Mouse (Mus musculus) adrenal gland (tissue): Measurements from ENCODE around the gene Olfr1189.
"Not testable (repeated sequence)": the region's sequence is repeated elsewhere in the genome, so short reads cannot be mapped to it uniquely, and the experiment has no call there.

Source experiments
- intact Hi-C: fragments of 180-260 bp; cut with DNase I; formaldehyde crosslinking; loops from one replicate; pipeline ENCODE4 v1.15.1; 2025
- long read RNA-seq, 2 experiments: library from polyadenylated mRNA; unstranded; transcript quantifications; one replicate each; pipeline ENCODE4 v2.0.0; 2020; ENCODE audit warnings: borderline replicate concordance in 1 of 2; ENCODE audit not compliant: insufficient replicate concordance in 1 of 2

Olfr1189 gene
- long read RNA-seq, experiment 1: 0 reads
- long read RNA-seq, experiment 2: 0 reads

GRCm38 (mm10) chr2:88586154-88586553 lies at the start of gene Olfr1189:
TSS of gene Olfr1189 (plus strand) at chr2:88586454.
- intact Hi-C loops: no loop called here

- intact Hi-C loops: no loop called here
Measured at GRCm38 (mm10) chr2:88556635-88557034, 29.6 kb upstream of the Olfr1189 start, which contains the start of gene Olfr1188. TSS of gene Olfr1188 (plus strand) at chr2:88556935.

GRCm38 (mm10) chr2:88572696-88573095 lies 13.6 kb upstream of the Olfr1189 start:
- intact Hi-C loops: not testable (repeated sequence)

GRCm38 (mm10) chr2:88640242-88640641 lies 54.0 kb downstream of the Olfr1189 start, which contains the start of gene Olfr1191-ps1:
TSS of gene Olfr1191-ps1 (plus strand) at chr2:88640542.
- intact Hi-C loops: not testable (repeated sequence)
